Mouse (Mus musculus) yolk sac, embryonic 10.5 days (tissue): ENCODE measurements around the gene Hoxc4.

ENCODE experiments used
- DNase-seq: peaks from one replicate; pipeline ENCODE4 v3.0.0-alpha.2; 2017; ENCODE audit warnings: low spot score

Gene Hoxc4

GRCm38 (mm10) chr15:102990461-102991397 lies 28.0 kb upstream of the Hoxc4 start, which contains the start of gene Hoxc8:
Gene Hoxc8, plus strand, starts transcription at chr15:102990607.
- DNase-seq: no peak

- no peak for DNase-seq
Observed at GRCm38 (mm10) chr15:102991782-102992181, 27.0 kb upstream of the Hoxc4 start.

- DNase-seq: no peak
Observed at GRCm38 (mm10) chr15:102992206-102992605, 26.5 kb upstream of the Hoxc4 start.

GRCm38 (mm10) chr15:102992863-102993262 lies 25.9 kb upstream of the Hoxc4 start:
- no peak for DNase-seq

- DNase-seq: no peak
Observed at GRCm38 (mm10) chr15:102996548-102996947, 22.2 kb upstream of the Hoxc4 start.

- DNase-seq: no peak
Observed at GRCm38 (mm10) chr15:102997431-102997830, 21.3 kb upstream of the Hoxc4 start.

- DNase-seq: peak; percentile 69
Observed at GRCm38 (mm10) chr15:102997939-102998355, 20.8 kb upstream of the Hoxc4 start, which contains the start of gene Hoxc6. Gene Hoxc6, plus strand, starts transcription at chr15:102998257.

- no peak for DNase-seq
Observed at GRCm38 (mm10) chr15:102998608-102999182, 20.0 kb upstream of the Hoxc4 start.

- DNase-seq: peak; percentile 94
Observed at GRCm38 (mm10) chr15:102999183-102999831, 19.4 kb upstream of the Hoxc4 start.

GRCm38 (mm10) chr15:102999955-103000354 lies 18.8 kb upstream of the Hoxc4 start:
- no peak for DNase-seq

- no peak for DNase-seq
Observed at GRCm38 (mm10) chr15:103000501-103000901, 18.2 kb upstream of the Hoxc4 start.

- no peak for DNase-seq
Observed at GRCm38 (mm10) chr15:103001370-103001769, 17.4 kb upstream of the Hoxc4 start.

- no peak for DNase-seq
Observed at GRCm38 (mm10) chr15:103002156-103002555, 16.6 kb upstream of the Hoxc4 start.

- DNase-seq: no peak
Observed at GRCm38 (mm10) chr15:103002821-103003448, 15.8 kb upstream of the Hoxc4 start.

- no peak for DNase-seq
Observed at GRCm38 (mm10) chr15:103005308-103005707, 13.4 kb upstream of the Hoxc4 start.

- no peak for DNase-seq
Observed at GRCm38 (mm10) chr15:103005797-103006196, 12.9 kb upstream of the Hoxc4 start.

- no peak for DNase-seq
Observed at GRCm38 (mm10) chr15:103006326-103006725, 12.4 kb upstream of the Hoxc4 start.

- peak; percentile 39 for DNase-seq
Observed at GRCm38 (mm10) chr15:103009265-103010111, 9.2 kb upstream of the Hoxc4 start.

- peak; percentile 18 for DNase-seq
Observed at GRCm38 (mm10) chr15:103010112-103010846, 8.5 kb upstream of the Hoxc4 start.

- DNase-seq: peak; percentile 32
Observed at GRCm38 (mm10) chr15:103010847-103011555, 7.7 kb upstream of the Hoxc4 start.
